Mouse (Mus musculus): Measurements from ENCODE around the gene L3mbtl2. TPM values are rescaled to one million over a fixed set of nuclear protein-coding genes. Genes with fewer than 3 reads are reported as not detected.

The L3mbtl2 gene
- polyA plus RNA-seq (2012): 12.5 and 14.7 TPM in 2 replicates

DNA sequence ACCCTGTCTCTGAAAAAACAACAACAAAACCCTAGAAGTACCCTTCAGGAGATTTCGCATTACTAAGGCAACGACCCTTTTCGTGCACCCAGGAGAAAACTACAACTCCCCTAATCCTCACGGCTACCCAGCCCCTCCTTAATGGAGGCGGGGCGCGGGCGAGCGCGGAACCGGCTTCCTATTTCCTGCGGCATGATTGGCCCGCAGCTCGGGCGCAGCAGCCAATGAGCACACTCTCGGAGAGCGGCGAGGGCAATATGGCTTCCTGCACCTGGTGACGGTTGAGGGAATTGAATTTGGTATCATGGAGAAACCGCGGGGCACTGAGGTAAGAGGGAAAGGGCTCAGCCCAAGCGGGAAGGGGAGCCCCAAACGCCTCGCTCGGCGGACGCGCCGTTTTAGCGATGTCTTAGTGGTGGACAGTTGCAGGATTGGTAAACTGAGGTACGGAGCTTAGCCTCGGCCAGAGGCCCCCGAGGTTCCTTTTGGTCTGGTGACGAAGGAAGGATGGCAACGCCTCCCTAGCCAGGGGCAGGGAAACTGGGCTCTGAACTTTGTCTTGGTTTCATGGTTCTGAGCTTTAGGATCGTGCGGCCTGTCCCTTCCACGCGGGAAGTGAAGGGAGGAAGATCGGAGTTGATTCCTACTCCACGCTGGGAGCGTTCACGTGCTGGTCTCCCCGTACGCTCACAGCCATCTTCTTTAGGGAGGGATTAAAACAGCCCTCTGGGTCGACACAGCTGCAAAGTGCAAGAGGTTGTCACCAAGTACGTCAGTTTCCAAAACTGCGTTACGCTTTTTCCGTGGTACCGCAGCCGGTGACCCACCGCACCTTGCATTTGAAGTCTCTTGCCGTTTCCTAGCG is at the start of gene L3mbtl2:
Gene L3mbtl2, plus strand, starts transcription at position 193 of the 865 bp plus-strand sequence.

DNA sequence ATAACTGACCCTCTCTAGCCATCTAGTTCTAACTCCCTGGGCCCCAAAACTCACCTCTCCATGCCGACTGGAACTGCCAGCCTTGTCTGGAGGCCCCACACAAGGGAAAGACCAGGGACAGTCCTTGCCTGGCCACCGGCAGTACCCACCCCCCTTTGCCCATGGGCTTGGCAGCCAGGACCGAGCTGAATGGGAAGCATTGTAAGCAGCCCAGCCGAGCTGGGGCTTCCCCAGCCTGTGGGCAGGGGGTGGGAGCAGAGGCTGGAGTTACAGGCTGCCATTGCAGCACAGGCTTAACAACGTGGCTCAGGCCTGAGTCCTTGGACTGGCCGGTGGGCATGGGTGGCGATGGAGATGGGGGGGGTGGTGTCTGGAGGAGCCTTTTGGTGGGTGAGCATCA is 33.5 kb downstream of the L3mbtl2 start, which contains the start of gene Chadl:
Gene Chadl, minus strand, starts transcription at position 113 of the 400 bp plus-strand sequence.

Other genes with a start within 250 kb of the L3mbtl2 start
- gene Rbx1, start 197.6 kb upstream of the L3mbtl2 start, polyA plus RNA-seq (2012): 44.2 and 48.9 TPM in 2 replicates
- 20.2 and 26.6 TPM in 2 replicates for gene Ep300, start 78.5 kb upstream of the L3mbtl2 start, polyA plus RNA-seq (2012)
- 1.6 and 2.5 TPM in 2 replicates for gene Chadl, start 33.4 kb downstream of the L3mbtl2 start, polyA plus RNA-seq (2012)
- gene Zc3h7b, start 81.2 kb downstream of the L3mbtl2 start, polyA plus RNA-seq (2012): 61.7 and 71.5 TPM in 2 replicates
- 172 and 186 TPM in 2 replicates for gene Rangap1, start 81.6 kb downstream of the L3mbtl2 start, polyA plus RNA-seq (2012)
- 47.1 and 54.1 TPM in 2 replicates for gene Tef, start 138.5 kb downstream of the L3mbtl2 start, polyA plus RNA-seq (2012)
- gene Tob2, start 194.9 kb downstream of the L3mbtl2 start, polyA plus RNA-seq (2012): 131 and 165 TPM in 2 replicates
- 5.8 and 10.2 TPM in 2 replicates for gene Phf5a, start 208.0 kb downstream of the L3mbtl2 start, polyA plus RNA-seq (2012)
- gene Aco2, start 208.4 kb downstream of the L3mbtl2 start, polyA plus RNA-seq (2012): 126 and 127 TPM in 2 replicates